Mouse (Mus musculus): ENCODE measurements around the gene Dleu7. TPM values are rescaled to one million over a fixed set of nuclear protein-coding genes. Genes with fewer than 3 reads are reported as not detected.

Gene Dleu7
- 2.0 and 2.1 TPM in 2 replicates for polyA plus RNA-seq (2012; rRNA removed)

GRCm38 (mm10) chr14:62292488-62293339 is at the start of gene Dleu7, which contains the start of gene Rnaseh2b:
TSS of gene Dleu7 (minus strand) at chr14:62293047.
TSS of gene Rnaseh2b (plus strand) at chr14:62292589.

Other genes with a start within 250 kb of the Dleu7 start
- gene Rnaseh2b, start 458 bp downstream of the Dleu7 start, polyA plus RNA-seq (2012; rRNA removed): 38.2 and 44.0 TPM in 2 replicates
- gene Gucy1b2, start 163.2 kb upstream of the Dleu7 start, polyA plus RNA-seq (2012; rRNA removed): 0.41 and 0.62 TPM in 2 replicates